Mouse (Mus musculus) ES-E14 (cell line): ENCODE measurements around the gene Cdk15.

ENCODE experiments used
- MAFK ChIP-seq: IDR thresholded peaks from 2 replicates; pipeline ENCODE4 v1.6.1; 2014; ENCODE audit warnings: mild to moderate bottlenecking, low read depth, low read length, inconsistent platforms; ENCODE audit not compliant: insufficient read depth
- ZNF384 ChIP-seq: IDR thresholded peaks from 2 replicates; pipeline ENCODE4 v1.6.1; 2012; ENCODE audit warnings: low read depth, low read length, inconsistent platforms

GRCm38 (mm10) chr1:59385641-59386040 is 128.9 kb downstream of the Cdk15 start:
- TF ChIP-seq MAFK = no peak
- TF ChIP-seq ZNF384 = no peak
